ENCODE assay signal across 1 mouse cellular context in genomic region chr11:120982459-120982858, GRCm38 (mm10).
TF ChIP-seq lines count a peak whose summit lies in the region.

No protein-coding gene starts in this region.

TF ChIP-seq in MEL, 35 proteins besides CTCF, POLR2A, EP300 and RAD21:
- TF ChIP-seq MYB (IDR thresholded peaks at IDR 0.05; ENCODE audit: low read depth, low read length) (no peak), SMC3 (IDR thresholded peaks at IDR 0.05; ENCODE audit: low read depth, low read length) (no peak), MAX (IDR thresholded peaks at IDR 0.05; ENCODE audit: low read length) (no peak; the same call in 1 of the 2 replicates), ZKSCAN1 (IDR thresholded peaks at IDR 0.05; ENCODE audit: low read depth, low read length) (no peak), RCOR1 (IDR thresholded peaks at IDR 0.05; ENCODE audit: low read depth, low read length) (no peak), KAT2A (conservative IDR thresholded peaks at IDR 0.05; ENCODE audit: low read depth, low read length) (no peak), TCF12 (IDR thresholded peaks at IDR 0.05; ENCODE audit: low read depth, low read length) (no peak), ZNF384 (IDR thresholded peaks at IDR 0.05; ENCODE audit: low read depth, low read length) (no peak), MEF2A (IDR thresholded peaks at IDR 0.05; ENCODE audit: extremely low read depth, insufficient replicate concordance, low read depth, low read length, poor library complexity, severe bottlenecking) (no peak), MYC (IDR thresholded peaks at IDR 0.05; ENCODE audit: low read depth, low read length) (no peak), SIN3A (IDR thresholded peaks at IDR 0.05; ENCODE audit: low read length) (0 out of 2 replicates have a peak, but pooled peaks have one; percentile 3), BHLHE40 (IDR thresholded peaks at IDR 0.05; ENCODE audit: borderline replicate concordance, low read depth, low read length) (no peak), CHD1 (IDR thresholded peaks at IDR 0.05; ENCODE audit: low read depth, low read length) (no peak), USF1 (IDR thresholded peaks at IDR 0.05; ENCODE audit: low read depth, low read length) (peak; percentile 81), MXI1 (IDR thresholded peaks at IDR 0.05; ENCODE audit: low read depth, low read length) (no peak), ELF1 (IDR thresholded peaks at IDR 0.05; ENCODE audit: low read depth, low read length) (no peak), ETS1 (IDR thresholded peaks at IDR 0.05; ENCODE audit: low read depth, low read length) (no peak), TAL1 (IDR thresholded peaks at IDR 0.05; ENCODE audit: low read length) (no peak), USF2 (IDR thresholded peaks at IDR 0.05; ENCODE audit: borderline replicate concordance in 1 of 2, insufficient read depth in 1 of 2, low read depth in 1 of 2, low read length in 2 of 2) (peak in 1 of 2 experiments; percentile 61; a peak in 1 of 4 replicates), POLR2AphosphoS5 (IDR thresholded peaks at IDR 0.05; ENCODE audit: borderline replicate concordance, low read depth, low read length) (no peak), GATA1 (IDR thresholded peaks at IDR 0.05; ENCODE audit: low read depth, low read length) (no peak), GABPA (IDR thresholded peaks at IDR 0.05; ENCODE audit: low read depth, low read length) (no peak), ZC3H11A (IDR thresholded peaks at IDR 0.05; ENCODE audit: low read depth, low read length) (no peak), TBP (IDR thresholded peaks at IDR 0.05; ENCODE audit: low read depth, low read length) (no peak), UBTF (IDR thresholded peaks at IDR 0.05; ENCODE audit: borderline replicate concordance, insufficient read depth, low read depth, low read length) (no peak)
